Mouse (Mus musculus): Measurements from ENCODE around the gene Nat9.
A peak's percentile ranks its signal among the peaks of the same experiment; 100 is the strongest.

Gene Nat9

DNA sequence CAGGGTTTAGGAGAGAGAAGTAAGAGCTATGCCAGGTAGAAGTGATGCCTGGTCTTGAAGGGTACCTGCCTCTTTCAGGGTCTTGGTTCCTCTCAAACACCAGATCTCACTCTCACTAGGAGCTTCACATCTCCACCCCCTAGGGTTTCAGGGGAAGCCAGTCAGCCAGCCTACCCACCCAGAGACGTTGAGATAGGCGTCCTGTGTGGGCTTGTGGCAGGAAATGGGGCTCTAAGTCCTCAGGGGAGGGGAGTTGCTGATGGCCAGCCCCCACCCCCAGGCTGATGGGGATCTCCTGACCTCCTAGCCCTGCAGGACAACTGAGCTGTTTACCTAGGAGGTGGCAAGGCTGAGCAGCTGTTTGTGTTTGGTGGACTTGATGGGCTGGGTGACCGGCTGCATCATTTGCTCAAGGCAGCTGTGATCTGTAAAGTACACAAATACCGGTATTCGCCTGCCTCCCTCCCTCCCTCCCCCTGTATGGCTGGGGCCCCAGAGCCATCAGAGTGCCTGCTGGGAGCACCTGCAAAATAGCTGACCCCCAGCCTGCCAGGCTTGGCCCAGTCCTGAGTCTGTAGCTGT, 32.5 kb downstream of the Nat9 start:
- DNase-seq (ENCODE audit: low spot score in 2 of 2), result peak; percentile 59

DNA sequence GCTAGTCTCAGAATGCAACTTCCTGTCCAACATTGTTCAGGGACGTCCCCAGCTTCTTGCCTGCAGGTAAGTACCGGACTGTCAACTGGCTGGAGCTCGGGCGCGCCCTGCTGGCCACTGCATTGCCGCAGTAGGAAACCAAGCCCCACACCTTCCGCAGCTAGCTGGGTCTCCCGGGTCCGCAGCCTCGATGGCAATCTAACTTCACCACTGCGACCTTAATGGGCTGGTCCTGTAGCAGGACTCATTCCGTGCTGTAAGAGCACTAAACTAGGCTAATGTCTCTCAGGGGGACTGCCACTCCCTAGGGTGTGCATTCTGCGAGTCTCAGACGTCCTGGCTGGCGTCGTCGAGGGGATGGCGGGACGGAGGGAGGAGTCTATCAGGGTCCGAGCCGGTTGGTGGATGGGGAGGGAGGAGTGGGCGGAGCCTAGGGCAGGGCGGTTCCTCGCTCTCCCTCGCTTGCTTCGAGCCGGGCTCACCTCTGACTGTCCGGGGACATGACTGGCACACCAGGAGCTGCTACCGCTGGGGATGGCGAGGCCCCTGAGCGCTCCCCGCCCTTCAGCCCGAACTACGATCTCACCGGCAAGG, 33.9 kb downstream of the Nat9 start:
- peak; percentile 85 to 87 for DNase-seq (ENCODE audit: low spot score in 2 of 2)

DNA sequence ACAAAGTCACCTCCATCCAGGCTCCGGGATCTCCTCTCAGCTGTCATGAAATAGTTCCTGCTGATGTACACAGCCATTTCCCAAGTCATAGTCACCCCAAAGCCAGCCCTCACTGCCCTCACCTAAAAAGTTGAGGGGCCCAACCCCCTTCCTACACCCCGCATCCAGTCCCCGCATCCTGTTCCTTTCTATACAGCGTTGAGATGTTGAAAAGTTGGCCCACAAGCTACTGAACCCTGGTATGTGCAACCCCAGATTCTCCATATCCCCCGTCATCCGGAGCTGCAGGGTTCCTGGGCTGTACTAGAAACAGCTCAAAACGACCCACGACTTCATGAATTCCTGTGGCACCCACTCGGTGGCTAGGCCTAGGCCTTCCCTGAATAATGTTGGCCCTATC, 34.6 kb downstream of the Nat9 start:
- no peak for DNase-seq (ENCODE audit: low spot score in 2 of 2)

DNA sequence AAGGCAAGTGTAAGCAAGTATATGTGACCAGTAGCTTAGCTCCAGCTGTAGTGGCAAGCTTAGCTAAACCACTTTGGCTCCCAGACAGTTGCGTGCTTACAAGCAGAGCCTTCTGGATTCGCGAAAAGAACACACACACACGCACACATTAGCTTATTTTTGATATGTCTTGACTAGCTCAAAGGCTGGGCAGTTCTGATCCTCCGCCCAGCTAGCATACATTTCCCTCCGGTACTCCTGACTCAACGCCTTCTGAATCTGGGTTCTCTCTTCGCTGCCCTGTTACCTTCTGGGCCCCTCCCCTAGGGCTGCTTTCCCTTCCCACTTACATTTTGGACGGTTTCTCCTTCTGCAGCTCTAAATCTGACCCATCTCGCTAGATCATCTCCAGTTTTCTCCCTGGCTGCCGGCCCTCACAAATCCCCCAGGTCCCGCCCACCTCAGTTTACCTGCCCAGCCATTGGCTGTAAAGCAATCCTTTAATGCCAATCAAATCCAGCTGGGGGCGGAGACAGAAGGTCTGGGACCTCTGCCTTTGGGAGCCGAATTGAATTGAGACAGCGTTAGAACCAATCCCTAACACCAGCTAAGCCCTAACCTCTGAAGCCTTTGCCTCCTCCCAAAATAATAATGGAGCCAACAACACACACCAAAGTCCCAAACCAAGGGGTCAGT, 35.8 kb downstream of the Nat9 start:
- peak in 1 of 2 experiments; percentile 47 for DNase-seq (ENCODE audit: low spot score in 2 of 2)

DNA sequence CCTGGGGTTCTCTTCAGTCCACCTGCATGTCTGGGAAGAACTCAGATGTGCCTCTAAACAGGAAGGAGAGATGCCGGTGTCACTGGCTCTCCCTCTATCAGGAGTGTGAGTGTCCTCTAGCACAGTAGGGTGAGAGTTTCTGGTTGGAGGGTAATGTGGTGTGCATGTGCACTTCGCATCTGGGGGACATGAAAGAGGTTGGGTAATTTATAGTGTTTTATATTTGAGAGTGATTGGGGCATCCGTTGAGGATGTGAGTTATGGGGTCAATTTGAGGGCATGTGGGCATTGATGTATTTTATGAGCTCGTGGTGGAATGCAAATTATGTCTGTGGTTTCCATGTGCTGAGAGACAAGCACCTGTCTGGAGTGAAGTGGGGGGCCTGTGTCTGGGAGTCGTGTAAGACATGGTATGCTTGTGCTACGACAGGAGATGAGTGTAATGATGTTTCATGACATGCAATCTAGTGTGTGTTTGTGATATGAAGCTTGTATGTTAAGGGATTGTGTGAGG, 36.9 kb downstream of the Nat9 start:
- no peak for DNase-seq (ENCODE audit: low spot score in 2 of 2)

DNA sequence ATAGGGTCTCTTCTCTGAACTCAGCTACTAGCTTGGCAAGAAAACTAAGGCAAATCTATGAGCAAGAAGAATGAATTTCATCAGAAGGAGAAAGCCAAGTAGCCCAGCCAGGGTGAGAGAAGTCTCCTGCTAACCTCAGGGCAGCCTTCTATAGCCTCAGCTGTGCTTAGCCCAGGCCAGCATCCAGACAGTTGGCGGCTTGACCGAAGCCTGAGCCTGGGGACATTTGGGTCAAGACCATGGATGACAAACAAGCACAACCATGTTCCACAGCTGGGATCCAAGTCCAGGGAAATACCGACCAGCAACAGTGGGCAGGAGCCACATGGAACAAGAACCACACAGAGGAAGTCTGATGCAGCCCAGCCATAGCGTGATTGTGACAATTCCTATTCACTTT, 39.8 kb downstream of the Nat9 start:
- no peak for DNase-seq (ENCODE audit: low spot score in 2 of 2)

DNA sequence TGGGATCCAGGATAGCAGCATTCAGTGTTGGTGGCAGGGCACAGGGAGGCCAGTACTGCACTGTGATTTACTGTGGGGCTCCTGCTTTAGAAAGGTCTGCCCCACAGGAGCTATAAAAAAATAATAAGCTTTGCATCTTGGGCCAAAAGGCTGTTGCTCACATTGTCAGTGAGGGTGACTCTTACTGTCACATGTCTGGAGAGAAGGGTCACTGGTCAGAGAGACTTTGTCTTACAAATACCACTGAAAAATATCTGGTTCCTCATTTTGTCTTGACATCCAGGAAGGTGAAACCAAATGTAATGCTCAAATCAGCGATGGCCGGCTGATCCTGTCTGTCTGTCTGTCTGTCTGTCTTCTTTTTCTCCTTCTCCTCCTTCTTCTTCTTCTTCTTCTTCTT, 45.7 kb downstream of the Nat9 start:
- DNase-seq (ENCODE audit: low spot score in 2 of 2), result no peak

DNA sequence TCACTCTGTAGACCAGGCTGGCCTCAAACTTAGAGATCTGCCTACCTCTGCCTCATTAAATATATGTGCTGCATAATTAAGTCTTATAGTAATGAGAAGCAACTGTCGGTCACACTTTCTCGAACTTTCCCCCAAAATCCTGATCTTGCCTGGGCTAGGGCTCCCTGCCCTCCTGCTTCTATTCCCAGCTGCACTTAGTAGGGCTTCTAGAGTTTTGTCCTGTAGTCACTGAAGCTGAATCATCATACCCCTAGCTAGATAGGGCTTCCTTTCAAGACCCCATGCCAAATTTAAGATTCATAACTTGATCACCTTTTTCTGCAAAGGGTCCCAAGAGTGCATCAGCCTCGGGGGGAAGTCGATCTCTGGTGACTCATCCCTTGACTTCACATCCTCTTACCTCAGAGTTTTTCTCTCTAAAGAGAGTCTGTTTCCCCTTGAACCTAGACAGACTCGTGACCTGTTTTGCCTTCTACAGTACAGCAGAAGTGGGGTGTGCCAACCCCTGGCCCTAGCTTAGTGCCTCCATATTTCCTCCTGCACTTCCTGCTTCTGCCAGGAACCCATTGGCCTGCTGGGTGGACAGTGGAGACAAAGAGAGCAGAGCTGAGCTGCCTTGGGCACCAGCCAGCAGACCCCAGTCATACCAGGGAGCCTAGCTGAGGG, 48.9 kb downstream of the Nat9 start:
- no peak for DNase-seq (ENCODE audit: low spot score in 2 of 2)

DNA sequence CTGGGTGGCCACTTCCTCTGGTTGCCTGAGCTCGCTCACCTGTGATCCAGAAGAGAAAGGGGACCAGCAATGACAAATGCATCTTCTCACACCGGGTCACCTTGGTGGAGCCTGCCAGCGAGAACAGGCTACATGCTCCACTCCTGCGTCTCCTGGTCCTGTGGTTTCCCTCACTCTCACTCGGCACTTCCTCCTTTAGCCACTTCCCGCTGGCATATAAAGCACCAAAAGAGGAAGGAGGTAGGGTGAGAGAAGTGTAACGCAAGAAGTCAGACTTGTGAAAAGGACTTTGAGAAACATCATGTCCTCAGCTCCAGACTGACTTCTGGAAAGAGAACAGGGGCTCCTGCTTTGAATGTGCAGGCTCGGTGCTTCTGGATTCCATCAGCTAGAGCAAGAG, 53.9 kb downstream of the Nat9 start, which contains the start of gene Cd300lf:
Cd300lf (minus strand) TSS at position 193 of the 400 bp plus-strand sequence.
- no peak for DNase-seq (ENCODE audit: low spot score in 2 of 2)
